Mouse (Mus musculus): Measurements from ENCODE around the gene Pigv. TPM values are rescaled to one million over a fixed set of nuclear protein-coding genes. Genes with fewer than 3 reads are reported as not detected.

Pigv gene
- total and polyA plus RNA-seq, 3 experiments = 5.7 to 15.4 (median 11.4) TPM

DNA sequence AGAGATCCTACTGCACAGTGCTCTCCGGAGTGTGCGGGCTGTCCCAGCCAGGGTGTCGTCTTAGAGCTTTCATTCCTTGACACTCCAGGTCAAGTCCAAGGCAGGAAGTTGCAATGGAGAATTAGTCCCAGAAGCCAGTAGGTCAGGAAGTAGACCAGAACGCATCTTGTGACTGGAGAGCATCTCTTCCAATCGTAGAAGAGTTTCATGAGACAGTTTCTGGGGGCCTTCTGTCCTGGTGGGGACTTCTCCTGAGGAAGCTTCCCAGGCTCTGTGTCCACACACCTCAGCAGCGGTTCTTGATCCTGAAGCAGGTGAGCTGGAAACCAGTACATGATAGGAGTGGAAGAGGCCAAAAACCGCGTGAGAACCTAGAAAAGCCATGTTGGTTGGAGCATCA is 10.0 kb downstream of the Pigv start:
- Histone ChIP-seq H3K27me3 (ENCODE audit: insufficient read depth, low read length) (no peaks in the 10 kb centered on the region), H3K9me3 (replicated peaks) (no peaks in the 10 kb centered on the region), H3K4me3 (ENCODE audit: low read depth, low read length) (no peak overlapping the region), H3K36me3 (replicated peaks) (peaks cover 68% of the 10 kb centered on the region), H3K4me1 (ENCODE audit: insufficient read depth, low read depth, low read length) (peaks cover 66% of the 10 kb centered on the region)
- ATAC-seq (ENCODE audit: extremely low read depth, insufficient number of reproducible peaks, low FRiP score, poor library complexity, severe bottlenecking) (no peak), DNase-seq (ENCODE audit: low spot score) (no peak)
- TF ChIP-seq GATA2 (IDR thresholded peaks at IDR 0.05; ENCODE audit: borderline replicate concordance, low read depth, low read length) (no peak), TAL1 (conservative IDR thresholded peaks at IDR 0.05; ENCODE audit: low read depth, low read length) (no peak), GATA1 (IDR thresholded peaks at IDR 0.05; ENCODE audit: borderline replicate concordance, low read length) (no peak), POLR2AphosphoS5 (IDR thresholded peaks at IDR 0.05; ENCODE audit: insufficient replicate concordance, low read depth, low read length) (no peak), CTCF (IDR thresholded peaks at IDR 0.05; ENCODE audit: low read depth, low read length) (no peak)

DNA sequence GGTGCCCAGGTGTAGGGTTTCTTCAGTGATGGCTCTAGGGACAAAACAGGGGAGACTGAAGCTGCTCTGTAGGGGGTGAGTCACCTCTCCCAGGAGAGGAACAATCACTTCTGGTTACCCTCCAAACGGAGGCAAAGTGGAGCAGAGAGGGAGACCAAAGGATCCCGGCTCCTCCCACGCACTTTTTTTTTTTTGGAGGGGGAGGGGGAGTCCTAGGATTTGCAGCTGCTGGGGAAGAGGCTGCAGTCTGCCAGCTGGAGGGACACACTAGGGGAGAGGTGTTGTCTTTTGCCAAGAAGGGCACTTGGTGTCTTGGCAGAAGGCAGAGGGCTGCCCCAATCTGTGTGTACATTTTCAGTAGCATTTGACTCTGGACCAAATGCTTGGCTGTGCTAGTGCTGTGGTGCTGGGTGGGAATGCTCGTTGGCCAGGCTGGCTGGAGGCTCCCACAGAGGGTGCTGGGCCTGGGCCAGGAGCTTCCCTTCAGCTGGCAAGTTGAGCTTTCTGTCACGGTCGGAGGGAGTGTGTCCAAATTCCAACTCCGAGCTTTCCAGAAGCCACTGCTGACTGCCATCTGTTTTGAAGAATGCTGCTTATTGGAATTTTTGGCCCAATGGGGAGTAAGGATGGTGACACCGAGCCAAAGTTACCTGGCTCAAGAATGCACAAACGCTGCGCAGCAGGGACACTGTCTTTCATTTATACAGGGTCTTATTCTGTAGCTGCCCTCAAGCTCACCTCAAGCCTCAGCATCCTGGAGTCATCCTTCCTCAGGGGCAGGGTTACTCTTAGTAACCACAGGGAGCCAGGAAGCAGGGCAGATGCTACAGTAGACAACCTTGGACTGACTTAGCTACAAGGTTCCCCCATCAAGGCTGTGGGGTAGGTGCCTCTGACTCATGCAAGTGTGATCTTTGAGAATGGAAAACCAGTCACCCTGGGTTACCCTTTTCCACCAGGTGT is 12.0 kb downstream of the Pigv start:
- peaks cover 66% of the 10 kb centered on the region for H3K4me1 ChIP-seq (ENCODE audit: insufficient read depth, low read depth, low read length)
- TF ChIP-seq CTCF (IDR thresholded peaks at IDR 0.05; ENCODE audit: low read depth, low read length) (no peak), TAL1 (conservative IDR thresholded peaks at IDR 0.05; ENCODE audit: low read depth, low read length) (no peak), GATA2 (IDR thresholded peaks at IDR 0.05; ENCODE audit: borderline replicate concordance, low read depth, low read length) (no peak), GATA1 (IDR thresholded peaks at IDR 0.05; ENCODE audit: borderline replicate concordance, low read length) (no peak), POLR2AphosphoS5 (IDR thresholded peaks at IDR 0.05; ENCODE audit: insufficient replicate concordance, low read depth, low read length) (no peak)
- ATAC-seq (ENCODE audit: extremely low read depth, insufficient number of reproducible peaks, low FRiP score, poor library complexity, severe bottlenecking) (0 out of 2 replicates have a peak, but pooled peaks have one; percentile 29), DNase-seq (ENCODE audit: low spot score) (peak; percentile 32)
- H3K9me3 ChIP-seq (replicated peaks) = no peaks in the 10 kb centered on the region
- H3K4me3 ChIP-seq (ENCODE audit: low read depth, low read length) = peak overlapping the region; percentile 67; the same call in 1 of the 2 replicates
- H3K27me3 ChIP-seq (ENCODE audit: insufficient read depth, low read length) = no peaks in the 10 kb centered on the region
- H3K36me3 ChIP-seq (replicated peaks) = peaks cover 51% of the 10 kb centered on the region

DNA sequence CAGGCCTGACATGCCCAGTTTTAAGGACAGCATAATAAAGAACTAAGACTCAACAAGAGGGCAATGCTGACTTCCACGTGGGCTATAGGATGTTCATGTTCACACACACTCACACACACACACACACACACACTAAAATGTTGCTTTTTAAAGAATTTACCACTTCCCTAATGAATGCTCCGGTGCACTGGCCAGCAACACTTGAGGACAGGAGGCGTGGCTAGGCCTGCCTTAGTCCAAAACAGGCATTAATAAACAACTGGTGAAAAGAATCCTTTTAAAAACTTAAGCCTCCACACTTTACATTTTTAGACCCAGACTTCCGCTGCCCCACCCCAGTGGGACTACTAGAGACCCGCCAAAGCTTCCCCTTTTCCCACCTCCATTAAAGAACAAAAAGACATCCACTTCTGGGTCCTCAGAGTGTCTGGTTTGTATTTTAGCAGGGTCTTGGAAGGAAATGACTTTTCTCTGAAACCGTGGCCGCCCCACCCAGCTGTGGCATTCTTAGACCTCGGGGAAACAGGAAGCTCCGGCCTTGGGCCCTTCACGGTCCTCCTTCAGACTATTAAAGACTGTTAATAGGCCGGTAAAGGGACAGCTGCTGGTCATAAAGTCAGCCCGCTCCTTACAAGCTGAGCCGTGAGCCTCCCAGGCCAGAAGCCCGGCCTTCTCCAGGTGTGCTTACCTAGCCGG is 12.8 kb downstream of the Pigv start:
- Histone ChIP-seq H3K27me3 (ENCODE audit: insufficient read depth, low read length) (no peaks in the 10 kb centered on the region), H3K4me1 (ENCODE audit: insufficient read depth, low read depth, low read length) (peaks cover 59% of the 10 kb centered on the region), H3K36me3 (replicated peaks) (peaks cover 43% of the 10 kb centered on the region), H3K4me3 (ENCODE audit: low read depth, low read length) (peak overlapping the region; percentile 67; the same call in 1 of the 2 replicates), H3K9me3 (replicated peaks) (no peaks in the 10 kb centered on the region)
- ATAC-seq (ENCODE audit: extremely low read depth, insufficient number of reproducible peaks, low FRiP score, poor library complexity, severe bottlenecking) = no peak; the same call in none of the 2 replicates
- peak; percentile 53 for DNase-seq (ENCODE audit: low spot score)
- TF ChIP-seq GATA1 (IDR thresholded peaks at IDR 0.05; ENCODE audit: borderline replicate concordance, low read length) (no peak), POLR2AphosphoS5 (IDR thresholded peaks at IDR 0.05; ENCODE audit: insufficient replicate concordance, low read depth, low read length) (no peak), GATA2 (IDR thresholded peaks at IDR 0.05; ENCODE audit: borderline replicate concordance, low read depth, low read length) (no peak), CTCF (IDR thresholded peaks at IDR 0.05; ENCODE audit: low read depth, low read length) (no peak), TAL1 (conservative IDR thresholded peaks at IDR 0.05; ENCODE audit: low read depth, low read length) (no peak)

DNA sequence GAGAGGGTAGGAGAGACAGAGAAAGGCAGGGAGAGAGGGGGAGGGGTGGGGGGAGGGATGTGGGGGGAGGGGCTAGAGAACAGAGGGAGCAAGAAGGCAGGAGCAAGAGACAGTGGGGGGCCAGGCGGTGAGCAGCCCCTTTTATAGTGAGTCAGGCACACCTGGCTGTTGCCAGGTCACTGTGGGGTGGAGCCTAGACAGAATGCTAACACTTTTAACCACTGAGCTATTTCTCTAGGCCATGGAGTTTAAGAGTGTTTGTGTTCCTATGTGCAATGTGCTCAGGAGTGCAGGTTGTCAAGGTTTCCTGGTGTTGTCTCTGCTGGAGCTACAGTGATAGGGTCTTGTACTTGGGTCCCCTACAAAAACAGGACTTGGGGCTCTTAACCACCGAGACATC is 13.7 kb downstream of the Pigv start:
- Histone ChIP-seq H3K27me3 (ENCODE audit: insufficient read depth, low read length) (no peaks in the 10 kb centered on the region), H3K9me3 (replicated peaks) (no peaks in the 10 kb centered on the region), H3K36me3 (replicated peaks) (peaks cover 35% of the 10 kb centered on the region), H3K4me3 (ENCODE audit: low read depth, low read length) (peak overlapping the region; percentile 5; the same call in 1 of the 2 replicates), H3K4me1 (ENCODE audit: insufficient read depth, low read depth, low read length) (peaks cover 59% of the 10 kb centered on the region)
- no peak for TF ChIP-seq CTCF (IDR thresholded peaks at IDR 0.05; ENCODE audit: low read depth, low read length)
- ATAC-seq (ENCODE audit: extremely low read depth, insufficient number of reproducible peaks, low FRiP score, poor library complexity, severe bottlenecking) = no peak
- DNase-seq (ENCODE audit: low spot score) = no peak

DNA sequence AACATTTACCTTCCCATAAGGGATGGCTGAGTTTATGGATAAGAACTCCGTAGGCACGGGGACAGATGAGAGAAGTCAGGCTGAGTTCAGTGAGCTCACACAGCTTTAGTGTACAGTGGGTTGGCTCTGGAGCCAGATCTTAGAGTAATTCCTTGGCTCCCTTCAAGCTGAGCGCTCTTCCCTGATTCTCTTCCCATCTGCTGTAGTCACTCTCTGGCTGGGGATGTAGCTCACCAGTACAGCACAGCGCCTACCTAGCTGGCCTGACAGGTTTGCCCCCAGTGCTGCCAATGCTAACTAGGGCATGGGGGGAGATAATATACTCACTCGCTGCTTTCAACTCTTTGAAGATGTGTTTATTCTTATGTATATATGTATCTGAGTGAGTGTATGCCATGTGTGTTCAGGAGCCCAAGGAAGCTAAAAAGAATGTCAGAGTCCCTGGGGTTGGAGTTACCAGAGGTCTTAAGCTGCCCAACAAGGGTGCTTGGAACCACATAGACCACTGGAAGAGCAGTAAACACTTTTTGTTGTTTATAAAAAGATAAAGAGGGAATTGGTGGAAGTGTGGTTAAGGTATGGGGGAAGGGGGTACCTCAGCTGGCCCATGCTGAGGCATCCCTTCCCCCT is 14.5 kb downstream of the Pigv start:
- no peak for ATAC-seq (ENCODE audit: extremely low read depth, insufficient number of reproducible peaks, low FRiP score, poor library complexity, severe bottlenecking)
- H3K4me1 ChIP-seq (ENCODE audit: insufficient read depth, low read depth, low read length) = peaks cover 59% of the 10 kb centered on the region
- TF ChIP-seq POLR2AphosphoS5 (IDR thresholded peaks at IDR 0.05; ENCODE audit: insufficient replicate concordance, low read depth, low read length) (no peak), TAL1 (conservative IDR thresholded peaks at IDR 0.05; ENCODE audit: low read depth, low read length) (no peak), GATA1 (IDR thresholded peaks at IDR 0.05; ENCODE audit: borderline replicate concordance, low read length) (no peak), CTCF (IDR thresholded peaks at IDR 0.05; ENCODE audit: low read depth, low read length) (no peak), GATA2 (IDR thresholded peaks at IDR 0.05; ENCODE audit: borderline replicate concordance, low read depth, low read length) (no peak)

DNA sequence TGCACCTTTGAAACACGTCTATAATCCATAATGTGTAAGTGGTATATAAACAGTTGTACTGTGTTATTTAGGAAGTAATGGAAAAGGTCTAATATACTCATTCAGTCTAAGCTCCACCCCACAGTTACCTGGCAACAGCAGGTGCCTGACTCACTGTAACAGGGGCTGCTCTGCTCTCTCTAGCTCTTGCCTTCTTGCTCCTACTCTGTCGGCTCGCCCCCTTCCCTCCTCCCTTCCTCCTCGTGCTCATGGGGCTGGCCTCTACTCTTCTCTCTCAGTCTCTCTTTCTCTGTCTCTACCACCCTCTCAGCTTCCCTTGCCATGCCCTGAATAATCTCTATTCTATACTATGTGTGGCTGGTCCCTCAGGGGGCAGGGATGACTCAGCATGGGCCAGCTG is 15.4 kb downstream of the Pigv start:
- no peak for TF ChIP-seq GATA2 (IDR thresholded peaks at IDR 0.05; ENCODE audit: borderline replicate concordance, low read depth, low read length)
- no peak for TF ChIP-seq GATA1 (IDR thresholded peaks at IDR 0.05; ENCODE audit: borderline replicate concordance, low read length)
- TF ChIP-seq CTCF (IDR thresholded peaks at IDR 0.05; ENCODE audit: low read depth, low read length) = no peak
- no peak for TF ChIP-seq POLR2AphosphoS5 (IDR thresholded peaks at IDR 0.05; ENCODE audit: insufficient replicate concordance, low read depth, low read length)
- no peak for TF ChIP-seq TAL1 (conservative IDR thresholded peaks at IDR 0.05; ENCODE audit: low read depth, low read length)
- H3K9me3 ChIP-seq (replicated peaks) = no peaks in the 10 kb centered on the region
- H3K36me3 ChIP-seq (replicated peaks) = peaks cover 18% of the 10 kb centered on the region
- no peaks in the 10 kb centered on the region for H3K27me3 ChIP-seq (ENCODE audit: insufficient read depth, low read length)
- ATAC-seq (ENCODE audit: extremely low read depth, insufficient number of reproducible peaks, low FRiP score, poor library complexity, severe bottlenecking) = no peak
- no peak overlapping the region for H3K4me3 ChIP-seq (ENCODE audit: low read depth, low read length)
- peaks cover 56% of the 10 kb centered on the region for H3K4me1 ChIP-seq (ENCODE audit: insufficient read depth, low read depth, low read length)
- DNase-seq (ENCODE audit: low spot score) = no peak

More for the DNA sequence above, 14.5 kb downstream of the Pigv start:
- Histone ChIP-seq H3K9me3 (replicated peaks) (no peaks in the 10 kb centered on the region), H3K4me3 (ENCODE audit: low read depth, low read length) (no peak overlapping the region), H3K36me3 (replicated peaks) (peaks cover 27% of the 10 kb centered on the region), H3K27me3 (ENCODE audit: insufficient read depth, low read length) (no peaks in the 10 kb centered on the region)
- no peak for DNase-seq (ENCODE audit: low spot score)

Data from G1E (cell line).